Mouse (Mus musculus) hindbrain, embryonic 15.5 days (tissue): Measurements from ENCODE around the gene Tbx15. TPM values are rescaled to one million over a fixed set of nuclear protein-coding genes. Genes with fewer than 3 reads are reported as not detected.

Experiments used
- ATAC-seq: fragments of 200-750 bp; cut with Nextera tagmentation; 2 replicates; pipeline ENCODE4 v1.8.0; 2017; ENCODE audit warnings: low read depth, moderate number of reproducible peaks, moderate TSS enrichment; ENCODE audit not compliant: low FRiP score
- H3K27ac ChIP-seq: fragments of 300-500 bp; sonication (generic); replicated peaks from 2 replicates; pipeline ENCODE4 v1.5.1; 2015; ENCODE audit warnings: mild to moderate bottlenecking, inconsistent platforms
- H3K27me3 ChIP-seq: fragments of 300-500 bp; sonication (generic); 2 replicates; pipeline ENCODE4 v1.6.1; 2015; ENCODE audit warnings: control low read depth, inconsistent platforms
- H3K36me3 ChIP-seq: fragments of 300-500 bp; sonication (generic); 2 replicates; pipeline ENCODE4 v1.6.1; 2015; ENCODE audit warnings: control low read depth, inconsistent platforms
- H3K4me1 ChIP-seq: fragments of 300-500 bp; sonication (generic); replicated peaks from 2 replicates; pipeline ENCODE4 v1.6.1; 2015; ENCODE audit warnings: control low read depth, inconsistent platforms
- H3K4me2 ChIP-seq: fragments of 300-500 bp; sonication (generic); 2 replicates; pipeline ENCODE4 v1.6.1; 2015; ENCODE audit warnings: moderate library complexity, mild to moderate bottlenecking, inconsistent platforms
- H3K4me3 ChIP-seq: fragments of 300-500 bp; sonication (generic); 2 replicates; pipeline ENCODE4 v1.5.1; 2015; ENCODE audit warnings: mild to moderate bottlenecking, inconsistent platforms
- H3K9ac ChIP-seq: fragments of 300-500 bp; sonication (generic); 2 replicates; pipeline ENCODE4 v1.6.1; 2015; ENCODE audit warnings: inconsistent platforms
- H3K9me3 ChIP-seq: fragments of 300-500 bp; sonication (generic); 2 replicates; pipeline ENCODE4 v1.6.1; 2016; ENCODE audit warnings: control low read depth, inconsistent platforms
- WGBS: fragments of 180-500 bp; shearing (Covaris S2); methylation state at CpG from one replicate; pipeline ENCODE4 v1.1.7; 2015; 5-methylcytosine and 5-hydroxymethylcytosine counted together
- polyA plus RNA-seq: library from polyadenylated mRNA; unstranded; fragments of >200 nt; fragmentation: Nextera tagmentation; extraction: Ambion mirVana; gene quantifications from 2 replicates; pipeline ENCODE4 v1.2.1, GENCODE M21; 2015

Gene Tbx15
- polyA plus RNA-seq, 1 experiment from 2014 or later: 0.89 TPM

DNA sequence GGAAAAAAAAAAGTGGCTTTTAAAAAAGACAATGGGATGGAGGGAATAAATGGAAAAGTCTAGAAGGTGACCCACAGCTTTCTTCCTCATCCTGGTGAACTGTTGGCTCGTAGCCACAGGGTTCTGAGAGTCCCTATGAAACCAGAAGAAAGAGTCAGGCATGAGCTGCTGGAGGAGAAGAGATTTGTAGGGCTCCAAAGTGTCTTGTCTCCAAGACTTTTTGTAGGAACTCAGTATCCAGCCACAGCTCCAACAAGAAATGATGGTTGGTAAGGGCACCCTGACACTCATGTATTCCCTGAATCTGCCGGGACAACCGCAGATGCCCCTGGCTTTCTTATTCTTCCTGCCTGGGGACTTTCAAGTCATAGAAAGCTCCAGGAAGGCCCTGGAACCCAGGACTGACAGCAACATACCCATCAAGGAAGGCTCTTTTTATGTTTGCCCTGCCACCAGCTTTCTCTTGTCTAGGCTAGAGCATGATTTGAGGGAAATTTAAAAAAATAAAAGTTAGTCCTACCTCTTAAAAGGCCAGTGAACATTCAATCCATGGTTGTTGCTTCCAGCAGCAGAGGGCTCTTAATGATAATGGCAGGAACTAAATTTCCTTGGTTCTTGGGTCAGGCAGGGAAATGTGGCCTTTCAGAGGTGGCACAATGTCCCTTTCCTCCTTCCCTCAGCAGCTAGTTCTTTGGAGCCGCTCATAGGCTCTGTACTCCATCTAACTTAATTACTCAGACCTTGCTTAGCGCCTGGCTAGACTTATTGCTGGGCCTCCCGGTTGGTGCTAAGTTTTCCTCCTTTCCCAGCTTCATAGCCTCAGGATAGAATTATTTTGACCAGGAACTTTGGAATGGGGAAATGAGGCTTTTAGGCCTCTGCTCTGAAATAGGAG is 11.3 kb downstream of the Tbx15 start:
- Histone ChIP-seq H3K4me3 (no peak overlapping the region), H3K36me3 (no peaks in the 10 kb centered on the region), H3K9me3 (no peaks in the 10 kb centered on the region), H3K4me1 (peaks cover 8% of the 10 kb centered on the region), H3K4me2 (no peak overlapping the region), H3K9ac (no peak overlapping the region), H3K27me3 (peaks cover 80% of the 10 kb centered on the region), H3K27ac (no peak overlapping the region)
- 12% methylated on average over 6 of the region's 6 CpGs for WGBS
- no peak for ATAC-seq

DNA sequence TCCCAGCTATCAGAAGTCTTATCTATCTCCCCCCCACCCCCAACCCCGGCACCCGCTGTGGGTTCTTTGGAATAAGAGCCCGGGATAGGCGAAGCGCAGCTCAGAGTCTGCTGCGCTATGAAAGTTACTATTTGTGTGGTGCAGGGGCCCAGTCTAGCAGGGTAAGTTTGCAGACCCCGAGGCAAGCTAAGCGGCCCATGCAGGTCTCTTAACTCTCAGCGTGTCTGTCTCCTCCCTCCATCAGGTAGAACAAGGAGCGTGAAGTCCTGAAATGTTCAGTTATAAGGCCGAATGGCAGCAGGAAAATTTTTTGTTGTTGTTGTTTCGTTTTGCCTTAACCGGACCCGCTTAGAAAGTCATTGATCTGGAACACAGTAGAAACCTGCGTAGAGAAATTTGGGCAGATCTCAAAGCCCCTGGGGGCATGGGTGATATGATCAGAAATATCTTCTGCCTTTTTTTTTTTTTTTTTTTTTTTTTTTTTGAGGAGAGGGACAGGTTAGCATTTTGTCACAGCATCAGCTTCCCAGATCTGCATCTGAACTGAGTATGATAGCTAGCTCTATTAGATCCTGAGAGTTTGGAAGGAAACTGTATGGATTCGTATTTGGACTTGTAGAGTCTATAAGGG is 12.4 kb downstream of the Tbx15 start:
- Histone ChIP-seq H3K4me1 (peaks cover 8% of the 10 kb centered on the region), H3K9ac (no peak overlapping the region), H3K4me3 (no peak overlapping the region), H3K9me3 (no peaks in the 10 kb centered on the region), H3K36me3 (no peaks in the 10 kb centered on the region), H3K27ac (no peak overlapping the region), H3K27me3 (peaks cover 82% of the 10 kb centered on the region), H3K4me2 (no peak overlapping the region)
- no peak for ATAC-seq
- 2% methylated on average over 16 of the region's 16 CpGs for WGBS

DNA sequence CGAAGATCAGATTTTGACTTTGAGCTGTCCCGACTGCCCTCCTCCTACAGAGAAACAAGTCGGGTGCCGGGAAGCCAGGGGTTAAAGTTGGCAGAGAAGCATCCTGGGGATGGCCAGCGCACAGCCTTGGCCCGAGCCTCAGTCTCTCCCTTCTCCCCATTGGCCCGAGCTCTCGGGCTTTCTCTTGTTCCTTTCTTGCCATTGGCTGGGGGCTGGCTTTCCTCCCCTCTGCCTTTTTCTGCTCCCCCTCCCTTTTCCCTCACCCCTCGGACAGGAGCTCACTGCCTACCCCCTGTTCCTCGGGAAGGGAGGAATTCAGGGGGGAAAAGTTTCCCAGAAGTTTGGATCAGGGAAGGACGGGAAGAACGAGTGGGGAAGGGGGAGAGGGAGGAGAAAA is 12.9 kb downstream of the Tbx15 start:
- ATAC-seq: 0 out of 2 replicates have a peak, but pooled peaks have one; percentile 27
- Histone ChIP-seq H3K27ac (no peak overlapping the region), H3K4me1 (peaks cover 8% of the 10 kb centered on the region), H3K9ac (no peak overlapping the region), H3K4me2 (peak overlapping the region; percentile 54), H3K9me3 (no peaks in the 10 kb centered on the region), H3K36me3 (no peaks in the 10 kb centered on the region), H3K27me3 (peaks cover 82% of the 10 kb centered on the region), H3K4me3 (peak overlapping the region; percentile 26; the same call in 1 of the 2 replicates)
- under 1% methylated on average over 12 of the region's 12 CpGs for WGBS

DNA sequence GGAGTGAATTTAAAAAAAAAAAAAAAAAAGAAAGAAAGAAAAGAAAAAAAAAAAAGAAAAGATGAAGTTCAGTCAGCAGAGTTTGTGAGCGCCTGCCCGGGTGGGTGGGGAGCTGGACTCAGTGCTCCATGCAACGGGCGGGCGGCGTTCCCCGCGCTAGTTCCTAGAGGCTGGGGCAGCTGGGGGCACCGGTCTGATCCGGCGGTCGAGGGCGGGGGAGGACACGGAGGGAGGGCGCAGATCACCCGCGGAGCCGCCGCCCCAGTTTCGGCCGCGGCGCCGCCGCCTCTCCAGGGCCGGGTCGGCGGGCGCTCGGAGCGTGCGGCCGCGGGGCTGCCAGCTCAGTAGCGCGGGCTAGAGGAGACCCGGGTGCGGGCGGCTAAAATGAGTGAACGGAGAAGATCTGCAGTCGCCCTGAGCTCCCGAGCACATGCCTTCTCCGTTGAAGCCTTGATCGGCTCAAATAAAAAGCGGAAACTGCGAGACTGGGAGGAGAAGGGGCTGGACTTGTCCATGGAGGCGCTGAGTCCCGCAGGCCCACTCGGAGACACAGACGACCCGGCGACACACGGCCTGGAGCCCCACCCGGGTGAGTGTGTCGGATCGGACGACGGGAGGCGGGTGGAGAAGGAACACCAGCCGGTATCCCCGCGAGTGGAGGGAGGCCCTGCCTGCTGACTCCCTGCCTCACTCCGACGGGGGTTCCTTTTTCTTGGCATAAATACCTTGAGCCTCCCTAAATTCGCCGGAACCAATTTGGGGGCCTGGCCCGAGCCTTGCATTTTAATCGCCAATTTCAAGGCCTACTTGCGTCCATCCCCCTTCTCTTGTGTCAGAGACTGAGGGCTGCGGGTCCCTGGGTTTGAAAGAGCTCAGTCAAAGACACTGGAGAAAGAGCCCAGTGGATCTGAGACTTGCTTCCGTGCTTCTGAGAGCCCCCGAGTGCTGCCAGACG is 13.6 kb downstream of the Tbx15 start:
- peak; percentile 65 for ATAC-seq
- Histone ChIP-seq H3K9me3 (no peaks in the 10 kb centered on the region), H3K4me3 (peak overlapping the region; percentile 26), H3K36me3 (no peaks in the 10 kb centered on the region), H3K27ac (no peak overlapping the region), H3K4me1 (peaks cover 8% of the 10 kb centered on the region), H3K9ac (no peak overlapping the region), H3K27me3 (peaks cover 83% of the 10 kb centered on the region), H3K4me2 (peak overlapping the region; percentile 54)
- under 1% methylated on average over 72 of the region's 73 CpGs for WGBS

DNA sequence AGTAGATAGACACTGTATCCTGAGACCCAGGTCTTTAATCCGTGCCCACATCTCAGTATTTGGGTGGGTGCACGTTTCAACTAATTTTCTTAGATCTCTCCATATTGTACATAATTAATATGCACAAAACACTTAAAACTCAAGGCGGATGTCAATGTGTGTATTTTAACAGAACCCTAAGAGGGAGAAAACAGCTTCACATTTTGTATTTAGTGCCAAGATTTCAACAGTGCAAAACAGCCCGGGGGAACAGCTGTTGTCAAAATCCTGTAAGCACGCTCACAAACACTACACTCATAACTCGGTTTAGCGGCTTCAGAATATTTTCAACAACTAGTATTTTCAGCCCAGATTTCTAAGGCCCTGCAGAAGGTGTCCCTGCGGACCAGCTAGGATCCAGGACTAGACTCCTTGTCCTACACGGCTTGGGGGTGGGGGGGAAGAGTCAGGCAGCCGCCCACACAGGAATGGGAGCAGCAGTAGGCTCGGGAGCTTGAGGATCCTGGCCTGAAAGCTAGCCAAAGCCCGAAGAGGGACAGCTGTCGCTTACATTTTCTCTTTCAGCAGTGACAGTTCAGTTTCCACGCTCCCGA is 14.5 kb downstream of the Tbx15 start:
- H3K4me3 ChIP-seq: no peak overlapping the region
- under 1% methylated on average over 15 of the region's 15 CpGs for WGBS

DNA sequence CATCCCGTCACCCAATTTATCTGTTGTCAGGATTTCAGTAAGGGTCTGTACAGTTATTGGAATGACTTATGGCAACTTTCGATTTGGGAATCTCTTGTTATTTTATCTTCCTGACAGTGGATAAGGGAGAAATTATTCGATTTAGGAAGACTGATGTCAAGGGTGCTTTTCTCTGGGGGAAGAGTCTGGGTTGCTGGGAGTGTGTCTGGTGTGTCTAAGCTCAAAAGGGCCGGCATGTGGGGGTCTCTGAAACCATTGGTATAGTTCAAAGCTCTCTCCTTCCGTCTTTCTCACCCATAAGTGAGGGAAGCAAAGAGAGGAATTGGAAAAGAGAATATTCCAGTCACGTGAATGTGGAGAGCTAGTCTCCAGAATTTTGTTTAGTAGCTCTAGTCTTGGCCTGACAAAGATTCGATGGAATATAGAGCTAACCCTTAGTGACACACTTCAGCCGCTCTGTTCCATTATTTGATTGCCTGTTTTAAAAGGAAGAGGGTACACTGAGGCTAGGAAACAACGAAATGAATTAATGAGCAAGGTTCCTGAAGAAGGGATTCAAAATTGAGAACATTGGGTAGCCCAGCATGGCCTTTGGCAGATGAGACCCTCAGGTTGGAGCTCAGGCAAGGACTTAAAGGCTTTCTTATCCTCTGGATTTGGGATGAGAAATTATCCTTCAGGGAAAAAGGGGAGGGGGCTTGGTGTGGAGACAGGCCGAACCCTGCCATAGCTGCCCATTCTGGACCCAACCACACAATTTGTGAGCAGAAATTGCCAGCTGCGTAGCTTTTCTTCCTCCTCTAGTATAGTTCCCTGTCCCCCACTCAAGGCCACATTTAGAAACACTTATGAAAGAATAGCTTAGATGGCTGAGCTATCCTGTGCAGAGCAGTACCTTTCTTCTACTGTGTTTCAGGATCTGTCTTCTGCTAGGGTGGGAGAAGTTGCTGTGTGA is 15.5 kb downstream of the Tbx15 start:
- Histone ChIP-seq H3K36me3 (no peaks in the 10 kb centered on the region), H3K4me2 (no peak overlapping the region), H3K4me3 (no peak overlapping the region), H3K9ac (no peak overlapping the region), H3K9me3 (no peaks in the 10 kb centered on the region), H3K4me1 (peaks cover 8% of the 10 kb centered on the region), H3K27ac (no peak overlapping the region), H3K27me3 (peaks cover 80% of the 10 kb centered on the region)
- 5% methylated on average over 11 of the region's 11 CpGs for WGBS
- ATAC-seq: no peak

More for the DNA sequence above, 14.5 kb downstream of the Tbx15 start:
- H3K36me3 ChIP-seq: no peaks in the 10 kb centered on the region
- H3K9ac ChIP-seq: no peak overlapping the region
- no peak for ATAC-seq
- peaks cover 8% of the 10 kb centered on the region for H3K4me1 ChIP-seq
- H3K9me3 ChIP-seq: no peaks in the 10 kb centered on the region
- no peak overlapping the region for H3K27ac ChIP-seq
- peaks cover 84% of the 10 kb centered on the region for H3K27me3 ChIP-seq
- no peak overlapping the region for H3K4me2 ChIP-seq

DNA sequence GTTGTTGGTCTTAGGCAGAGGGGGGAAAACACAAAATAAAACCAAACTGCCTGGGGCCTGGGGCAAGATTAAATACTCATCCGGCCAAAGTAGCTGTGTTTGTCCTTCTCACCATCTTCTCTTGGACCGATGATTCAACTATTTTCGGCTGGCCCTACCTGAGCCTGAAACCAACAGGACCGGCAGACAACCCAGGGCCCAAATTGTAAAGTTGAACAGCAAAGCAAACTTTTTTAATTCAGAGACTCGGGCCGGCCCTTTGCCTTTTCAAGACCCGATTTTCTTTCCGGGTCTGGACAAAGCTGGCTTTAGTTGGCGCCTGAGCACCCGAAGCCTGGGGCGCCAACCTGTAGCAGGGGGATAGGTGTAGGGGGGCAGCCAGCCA is 16.2 kb downstream of the Tbx15 start:
- Histone ChIP-seq H3K27ac (no peak overlapping the region), H3K9me3 (no peaks in the 10 kb centered on the region), H3K4me1 (peaks cover 8% of the 10 kb centered on the region), H3K9ac (no peak overlapping the region), H3K4me2 (no peak overlapping the region), H3K27me3 (peaks cover 79% of the 10 kb centered on the region), H3K4me3 (no peak overlapping the region), H3K36me3 (no peaks in the 10 kb centered on the region)
- WGBS: 5% methylated on average over 11 of the region's 11 CpGs
- ATAC-seq: no peak

DNA sequence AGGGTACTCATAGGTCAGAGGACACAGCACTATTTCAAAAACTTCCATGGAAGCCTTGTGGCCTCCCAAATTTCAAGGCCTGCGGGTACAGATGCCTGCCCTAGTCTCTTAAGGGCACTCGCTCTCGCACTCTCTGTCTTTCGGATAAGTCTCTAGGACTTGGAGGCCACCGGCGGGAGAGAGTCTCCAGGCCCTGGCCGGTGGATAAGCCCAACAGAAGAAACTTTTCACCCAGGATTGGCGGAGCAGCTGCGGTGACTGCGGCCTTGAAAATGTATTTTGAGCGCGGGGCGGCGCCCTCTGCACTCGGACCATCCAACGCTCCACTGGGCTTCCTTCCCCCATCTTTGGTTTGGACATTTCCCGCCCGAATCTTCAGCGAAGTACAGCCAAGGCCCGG is 16.6 kb downstream of the Tbx15 start:
- no peak overlapping the region for H3K9ac ChIP-seq
- ATAC-seq: no peak
- H3K36me3 ChIP-seq: no peaks in the 10 kb centered on the region
- H3K9me3 ChIP-seq: no peaks in the 10 kb centered on the region
- 1% methylated on average over 20 of the region's 20 CpGs for WGBS
- peaks cover 79% of the 10 kb centered on the region for H3K27me3 ChIP-seq
- H3K4me2 ChIP-seq: no peak overlapping the region
- H3K27ac ChIP-seq: no peak overlapping the region
- peaks cover 8% of the 10 kb centered on the region for H3K4me1 ChIP-seq
- no peak overlapping the region for H3K4me3 ChIP-seq

DNA sequence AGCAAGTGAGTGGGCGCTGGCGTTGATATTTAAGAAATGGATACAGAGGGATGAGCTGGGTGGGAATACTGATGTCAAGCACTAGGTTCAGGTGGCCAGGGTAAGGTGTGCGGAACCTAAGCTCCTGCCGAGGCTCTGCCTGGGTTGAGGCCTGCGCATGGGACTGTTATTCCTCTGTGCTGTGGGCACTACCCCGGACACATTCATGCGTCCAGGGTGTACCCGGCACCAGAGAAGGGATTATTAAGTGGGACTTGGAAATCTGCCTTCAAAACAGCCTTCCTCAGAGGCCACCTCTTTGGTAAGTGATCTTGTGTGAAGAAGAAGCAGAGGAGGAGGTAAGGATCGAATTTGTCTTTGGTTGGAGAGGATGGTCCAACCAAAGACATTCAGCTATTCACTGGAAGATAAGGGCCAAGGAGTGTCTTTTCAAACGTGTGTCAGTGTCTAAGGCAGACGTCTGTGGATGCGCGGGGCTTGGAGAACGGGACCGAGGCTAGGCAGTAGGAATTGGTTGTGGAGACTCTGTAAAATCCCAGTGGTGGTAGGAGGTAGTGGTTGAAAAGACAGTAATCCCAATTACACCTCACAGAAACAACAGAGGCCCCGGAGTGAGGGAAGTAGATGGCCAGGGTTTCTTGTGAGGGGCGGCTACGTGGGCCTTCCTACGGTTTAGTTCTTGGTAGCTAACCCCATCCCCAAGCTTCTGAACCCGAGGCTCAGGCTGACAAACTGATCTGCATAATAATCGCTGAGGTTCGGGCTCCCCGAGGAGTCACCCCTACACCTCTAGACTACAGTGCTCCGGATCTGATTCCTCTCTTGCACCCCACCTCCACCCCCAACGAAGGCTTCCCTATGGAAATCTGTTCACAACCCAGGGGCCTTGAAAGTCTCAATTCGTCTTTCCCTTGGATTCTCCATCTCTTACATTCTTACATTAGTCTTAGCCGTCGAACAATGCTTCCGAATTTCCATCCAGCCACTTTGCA is 17.7 kb downstream of the Tbx15 start:
- no peak for ATAC-seq
- no peak overlapping the region for H3K4me3 ChIP-seq
- no peaks in the 10 kb centered on the region for H3K9me3 ChIP-seq
- H3K4me1 ChIP-seq: peaks cover 8% of the 10 kb centered on the region
- H3K9ac ChIP-seq: no peak overlapping the region
- H3K27me3 ChIP-seq: peaks cover 82% of the 10 kb centered on the region
- 4% methylated on average over 29 of the region's 29 CpGs for WGBS
- no peak overlapping the region for H3K27ac ChIP-seq
- no peaks in the 10 kb centered on the region for H3K36me3 ChIP-seq
- H3K4me2 ChIP-seq: no peak overlapping the region

DNA sequence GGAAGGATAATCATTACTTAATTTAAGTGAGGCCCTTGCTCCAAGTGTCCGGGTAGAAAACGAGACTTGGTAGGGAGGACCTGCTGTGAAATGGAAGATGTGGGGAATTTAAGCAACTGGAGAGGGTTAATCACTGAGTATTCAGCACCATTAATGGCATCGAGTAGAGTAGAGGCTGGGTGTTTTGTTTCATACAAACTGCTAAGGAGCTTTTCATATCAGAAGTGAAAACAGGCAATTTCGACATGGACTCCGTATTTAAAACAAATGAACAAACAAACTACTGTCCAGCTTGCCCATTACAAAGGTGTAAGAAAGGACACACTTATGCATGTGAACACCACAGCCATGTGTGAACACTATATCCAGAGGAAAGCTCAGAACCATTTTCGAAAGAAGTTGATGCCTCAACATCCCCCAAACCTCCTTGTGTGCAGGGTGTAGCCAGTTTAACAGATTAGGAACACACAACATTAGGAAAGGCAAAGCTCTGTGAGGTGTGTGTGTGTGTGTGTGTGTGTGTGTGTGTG is 19.6 kb downstream of the Tbx15 start:
- Histone ChIP-seq H3K9ac (no peak overlapping the region), H3K4me2 (no peak overlapping the region), H3K36me3 (no peaks in the 10 kb centered on the region), H3K27me3 (peaks cover 94% of the 10 kb centered on the region), H3K27ac (no peak overlapping the region), H3K9me3 (no peaks in the 10 kb centered on the region), H3K4me3 (no peak overlapping the region), H3K4me1 (no peaks in the 10 kb centered on the region)
- WGBS: 7% methylated on average over 6 of the region's 6 CpGs
- ATAC-seq: no peak
